Mouse (Mus musculus) cerebellum, adult 2 months (tissue): Measurements from ENCODE around the gene 1700102P08Rik.

Experiments used
- CTCF ChIP-seq: fragments of 200-500 bp; IDR thresholded peaks from 2 replicates; pipeline ENCODE4 v1.5.1; 2011; ENCODE audit warnings: low read depth, mild to moderate bottlenecking, control low read depth, low read length, moderate library complexity, borderline replicate concordance; ENCODE audit not compliant: insufficient read depth
- POLR2A ChIP-seq: fragments of 200-500 bp; IDR thresholded peaks from 2 replicates; pipeline ENCODE4 v1.6.1; 2011; ENCODE audit warnings: low read length, control low read depth, borderline replicate concordance; ENCODE audit not compliant: insufficient read depth

GRCm38 (mm10) chr9:108347024-108347423, 45.6 kb upstream of the 1700102P08Rik start:
- TF ChIP-seq CTCF (no peak), POLR2A (no peak)
